Mouse (Mus musculus) kidney, postnatal 25 days (tissue): ENCODE measurements at regions not wholly inside any gene's neighbourhood (a gene's known extent, or its start where the extent isn't known, plus 50 kb on each side); places are given as distances from the start of the nearest gene placed in this dataset.
A peak's percentile ranks its signal among the peaks of the same experiment; 100 is the strongest.

Experiments used
- DNase-seq, 2 experiments: peaks; one replicate each; pipeline ENCODE4 v3.0.0; 2021; ENCODE audit warnings: mixed read lengths in 2 of 2

DNA sequence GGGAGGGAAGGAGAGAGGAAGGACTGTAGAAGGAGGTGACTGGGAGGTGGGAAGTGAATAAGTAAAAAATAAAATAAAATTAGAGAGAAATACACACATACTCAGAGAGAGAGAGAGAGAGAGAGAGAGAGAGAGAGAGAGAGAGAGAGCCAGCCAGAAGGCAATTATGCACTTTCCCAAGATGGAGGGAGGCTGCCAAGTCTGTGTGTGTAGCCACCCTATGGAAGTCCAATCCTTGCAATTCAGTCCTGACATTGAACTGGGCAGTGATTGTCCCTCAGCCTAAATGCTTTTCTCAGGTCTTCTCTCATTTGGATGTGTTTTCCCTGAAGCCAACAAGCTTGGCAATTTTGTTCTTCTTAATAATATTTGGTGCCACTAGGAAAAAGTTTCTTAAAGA lies 197.3 kb upstream of the Mctp2 start:
- DNase-seq, result no peak

DNA sequence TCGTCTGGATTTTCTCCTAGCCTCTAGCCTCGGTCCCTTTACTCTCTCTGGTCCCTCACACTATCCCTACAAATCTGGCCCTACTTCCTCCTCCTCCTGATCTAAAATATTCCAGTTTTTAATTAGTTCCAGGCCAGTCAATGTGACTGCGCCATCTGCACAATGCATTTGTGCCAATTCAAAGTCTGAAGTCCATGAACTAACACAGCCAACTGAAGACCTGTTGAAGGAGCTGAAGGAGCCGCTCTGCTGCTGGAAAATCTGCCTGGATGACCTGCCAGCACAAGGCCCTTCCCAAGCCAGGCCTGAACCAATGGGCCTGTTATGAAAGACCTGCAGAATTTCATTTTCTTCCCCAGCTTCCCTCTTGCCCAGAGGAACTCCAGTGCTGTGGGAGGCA lies 197.9 kb upstream of the Mctp2 start:
- DNase-seq, result peak; percentile 36 to 75

DNA sequence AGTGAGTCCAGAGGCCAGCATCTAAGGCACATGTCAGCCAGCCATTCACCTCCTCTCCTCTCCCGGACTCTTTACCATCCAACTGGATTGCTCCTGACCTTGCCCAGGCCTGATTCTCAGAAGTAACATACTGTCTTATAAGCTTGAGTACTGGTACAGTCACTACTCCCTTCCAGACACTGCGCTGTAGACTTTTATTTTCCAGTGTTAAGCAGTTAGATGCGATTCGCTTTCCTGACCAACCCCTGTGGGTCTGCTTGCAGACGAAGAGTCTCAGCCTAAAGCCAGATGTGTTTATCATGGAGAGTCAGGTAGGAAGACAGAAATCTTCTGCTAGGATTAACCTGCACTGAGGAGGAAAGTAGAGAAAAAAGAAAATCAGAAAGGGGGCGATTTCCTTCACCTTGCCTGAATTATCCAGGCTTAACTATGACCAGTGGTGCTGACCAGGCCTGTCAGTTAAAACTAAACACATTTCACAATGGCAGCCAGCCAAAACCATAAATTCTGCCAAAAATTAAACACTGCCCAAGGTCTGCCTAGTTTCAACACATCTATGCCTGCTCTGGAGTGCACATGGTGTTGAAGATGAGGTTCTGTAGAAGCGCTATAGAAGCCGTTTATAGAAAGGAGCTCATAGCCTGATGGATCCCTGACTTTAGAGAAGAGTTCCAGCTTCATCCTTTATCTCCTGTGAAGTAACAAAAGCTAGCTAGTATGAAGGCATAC lies 199.5 kb upstream of the Mctp2 start:
- peak in 1 of 2 experiments; percentile 63 for DNase-seq

DNA sequence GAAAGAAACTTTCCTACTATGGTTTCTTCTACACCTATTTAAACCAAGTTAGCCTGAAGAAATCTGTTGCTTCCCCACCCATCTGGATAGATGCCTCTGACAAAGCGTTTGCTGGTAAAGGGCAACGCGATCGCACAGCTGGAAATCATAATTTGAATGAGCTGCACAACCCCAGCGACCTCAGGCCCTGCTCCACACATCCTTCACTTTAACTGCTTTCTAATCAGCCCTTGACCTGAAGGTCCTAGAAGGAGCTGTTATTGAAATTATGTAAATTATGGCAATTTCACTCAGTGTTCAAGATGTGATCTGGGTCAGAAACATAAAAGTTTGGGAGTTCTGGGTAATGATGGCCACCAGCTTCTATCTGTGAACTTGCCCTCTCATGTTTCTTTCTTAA lies 201.5 kb upstream of the Mctp2 start:
- DNase-seq, result peak; percentile 30 to 55

DNA sequence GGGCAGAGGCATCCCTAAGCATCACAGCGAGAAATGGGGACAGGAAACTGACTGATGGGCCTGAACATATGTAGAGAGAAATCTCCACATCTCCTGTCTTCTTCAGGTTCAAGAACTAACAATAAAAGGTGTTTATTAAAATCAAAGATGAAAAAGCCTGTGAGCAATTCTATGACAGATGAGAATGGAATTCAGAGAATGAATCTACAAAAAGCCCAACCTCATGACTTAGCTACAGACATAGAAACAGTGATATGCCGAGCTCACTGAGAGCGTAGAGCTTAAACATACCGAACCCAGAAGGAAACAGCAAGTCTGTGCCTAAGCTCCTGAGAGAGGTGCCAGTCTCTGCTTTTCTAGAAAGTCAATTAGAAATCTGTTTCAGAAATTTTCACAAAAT lies 203.7 kb upstream of the Mctp2 start:
- DNase-seq, result no peak

DNA sequence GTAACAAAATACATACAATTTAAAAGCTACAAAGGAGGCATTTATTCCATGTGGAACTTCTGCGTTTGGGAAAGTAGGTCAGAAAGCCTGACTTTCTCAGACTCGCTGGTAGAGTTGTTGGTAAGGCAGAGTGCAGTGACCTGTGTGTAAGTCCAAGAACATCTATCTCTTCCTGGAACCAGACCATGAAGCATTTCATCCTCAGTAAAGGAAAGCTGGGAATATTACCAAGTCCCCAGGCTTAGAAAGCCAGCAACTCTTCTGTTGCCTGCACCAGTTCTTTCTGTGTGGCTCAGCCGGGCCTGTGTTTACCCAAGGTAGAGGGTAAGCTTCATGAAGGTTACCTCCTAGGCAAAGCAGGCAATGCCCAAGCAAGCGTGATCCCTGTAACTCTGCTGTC lies 207.0 kb upstream of the Mctp2 start:
- no peak for DNase-seq

DNA sequence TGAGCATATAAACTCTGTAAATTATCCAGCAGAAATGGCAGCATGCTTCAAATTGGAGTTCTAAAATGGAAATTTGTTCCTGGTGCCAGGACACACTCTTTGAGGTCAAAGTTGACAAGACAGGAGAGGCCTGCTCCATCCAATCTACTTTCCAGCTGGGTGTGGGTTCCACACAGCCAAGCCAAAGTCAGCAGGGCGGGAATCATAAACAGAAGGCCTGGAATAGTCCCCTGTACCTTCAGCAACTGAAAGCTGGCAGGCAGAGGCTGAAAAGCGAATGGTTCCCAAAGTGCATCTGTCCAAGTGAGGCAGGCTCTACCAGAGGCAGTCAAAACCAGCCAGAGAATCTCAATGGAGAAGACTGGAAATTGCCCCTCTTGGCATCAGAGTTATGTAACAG lies 208.4 kb upstream of the Mctp2 start:
- no peak for DNase-seq

DNA sequence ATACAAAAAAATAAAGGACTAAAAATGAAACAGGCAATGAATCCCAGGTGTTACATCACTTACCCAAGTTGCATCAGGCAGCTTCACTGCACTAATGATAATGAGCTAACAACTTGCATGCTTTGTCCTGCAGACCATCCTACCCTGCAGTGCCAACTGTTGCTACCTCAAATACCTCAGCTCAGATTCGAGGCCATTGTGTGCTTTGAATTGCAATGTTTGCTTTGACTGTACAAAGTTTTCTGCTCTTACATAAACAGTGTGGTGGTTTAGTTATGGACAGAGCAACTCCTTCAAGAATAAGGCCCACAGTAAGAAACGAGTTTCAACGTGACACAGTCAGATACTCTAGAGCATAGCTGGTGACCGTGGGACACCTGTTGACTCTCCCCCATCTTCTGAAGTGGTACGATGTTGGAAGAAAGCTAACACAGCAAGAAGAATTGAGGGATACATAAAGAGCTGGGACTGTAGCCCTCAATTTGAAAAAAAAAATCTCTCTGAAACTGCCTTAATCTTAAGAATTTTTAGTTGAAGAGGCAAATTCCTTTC lies 212.1 kb upstream of the Mctp2 start:
- no peak for DNase-seq

DNA sequence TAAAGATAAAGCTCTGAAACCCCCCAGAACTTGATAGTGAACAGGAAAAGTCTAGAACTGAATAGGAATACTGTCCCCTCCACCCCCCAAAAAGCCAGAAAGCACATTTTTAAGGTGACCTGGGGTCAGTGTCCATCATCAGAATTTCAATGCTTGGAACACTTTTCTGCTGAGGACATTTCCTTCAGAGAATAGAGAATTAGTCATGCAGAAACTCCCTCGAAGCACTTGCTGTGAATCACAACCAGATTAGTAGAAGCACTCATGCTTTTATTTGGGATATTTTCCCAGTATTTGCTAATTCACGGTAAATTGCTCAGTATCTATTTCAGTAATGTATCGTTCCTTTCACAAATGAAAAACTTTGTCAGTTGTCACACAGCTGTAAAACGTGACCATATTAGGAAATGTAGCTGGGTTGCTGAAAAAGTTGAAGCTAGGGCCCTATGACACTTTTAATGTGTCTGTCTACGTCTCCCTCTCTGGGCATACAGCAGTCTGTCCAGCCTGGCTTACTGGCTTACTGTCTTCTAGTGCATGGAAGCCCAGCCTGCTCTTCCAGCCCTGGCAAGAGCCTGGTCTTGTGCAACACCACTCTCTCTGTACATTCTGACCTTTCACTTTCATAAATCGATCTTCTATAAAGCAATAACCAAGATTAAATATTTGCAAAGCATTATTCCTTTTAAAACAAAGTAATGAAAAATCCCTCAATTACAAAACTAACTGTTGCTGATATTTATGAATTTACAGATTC lies 213.1 kb upstream of the Mctp2 start:
- no peak for DNase-seq

DNA sequence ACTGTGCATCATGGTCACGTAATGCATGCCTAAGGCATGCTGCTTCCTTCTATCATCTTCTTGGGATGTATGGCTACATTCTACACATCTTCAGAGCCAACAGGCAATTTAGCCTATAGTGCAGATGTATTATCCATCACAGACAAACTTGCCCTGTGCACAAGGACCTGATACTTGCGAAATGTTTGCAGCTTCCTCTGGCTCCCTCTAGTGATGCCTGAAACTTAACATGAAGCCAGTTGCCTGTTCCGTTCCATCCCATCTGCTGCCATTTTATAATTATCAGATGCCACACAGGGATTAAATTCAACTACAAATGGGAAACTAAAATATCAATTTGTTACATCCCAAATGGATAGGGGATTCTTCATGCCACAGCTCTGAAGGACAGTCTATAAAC lies 222.5 kb upstream of the Mctp2 start:
- peak in 1 of 2 experiments; percentile 24 for DNase-seq

DNA sequence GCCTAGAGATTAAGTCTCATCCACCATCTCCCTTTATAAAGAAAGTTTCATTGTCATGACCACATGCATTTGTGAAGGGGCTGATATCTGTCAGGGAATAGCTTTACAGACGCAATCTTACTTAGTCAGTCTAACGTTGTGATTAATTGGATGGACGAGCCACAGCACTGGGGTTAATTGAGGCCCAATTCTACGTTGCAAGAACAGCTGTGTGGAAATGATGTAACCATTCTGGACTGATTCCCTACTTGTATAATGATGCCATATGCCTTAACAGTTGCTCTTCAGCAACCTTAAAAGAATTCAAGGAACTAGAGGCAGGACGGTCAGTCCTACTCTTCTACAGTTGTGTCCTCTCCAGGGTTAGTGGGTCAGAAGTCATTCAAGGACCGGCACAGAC lies 231.9 kb upstream of the Mctp2 start:
- DNase-seq, result no peak

DNA sequence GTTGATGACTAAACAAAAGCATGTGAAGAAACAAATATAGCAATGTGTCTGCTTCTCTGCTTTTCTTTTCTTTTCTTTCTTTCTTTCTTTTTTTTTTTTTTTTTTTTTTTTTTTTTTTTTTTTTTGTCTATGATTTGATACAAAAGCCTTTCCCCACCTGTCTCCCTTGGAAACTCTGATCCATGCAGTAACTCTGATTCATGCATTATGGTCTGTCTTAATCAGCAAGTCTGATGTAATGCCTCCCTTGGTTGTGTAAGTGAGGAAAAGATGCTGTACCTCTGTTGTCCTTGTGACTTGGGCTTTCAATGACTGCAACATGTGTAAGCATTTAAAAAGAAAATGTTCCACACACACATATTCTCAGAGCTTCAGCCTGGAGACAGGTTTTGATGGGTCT lies 233.5 kb upstream of the Mctp2 start:
- no peak for DNase-seq

DNA sequence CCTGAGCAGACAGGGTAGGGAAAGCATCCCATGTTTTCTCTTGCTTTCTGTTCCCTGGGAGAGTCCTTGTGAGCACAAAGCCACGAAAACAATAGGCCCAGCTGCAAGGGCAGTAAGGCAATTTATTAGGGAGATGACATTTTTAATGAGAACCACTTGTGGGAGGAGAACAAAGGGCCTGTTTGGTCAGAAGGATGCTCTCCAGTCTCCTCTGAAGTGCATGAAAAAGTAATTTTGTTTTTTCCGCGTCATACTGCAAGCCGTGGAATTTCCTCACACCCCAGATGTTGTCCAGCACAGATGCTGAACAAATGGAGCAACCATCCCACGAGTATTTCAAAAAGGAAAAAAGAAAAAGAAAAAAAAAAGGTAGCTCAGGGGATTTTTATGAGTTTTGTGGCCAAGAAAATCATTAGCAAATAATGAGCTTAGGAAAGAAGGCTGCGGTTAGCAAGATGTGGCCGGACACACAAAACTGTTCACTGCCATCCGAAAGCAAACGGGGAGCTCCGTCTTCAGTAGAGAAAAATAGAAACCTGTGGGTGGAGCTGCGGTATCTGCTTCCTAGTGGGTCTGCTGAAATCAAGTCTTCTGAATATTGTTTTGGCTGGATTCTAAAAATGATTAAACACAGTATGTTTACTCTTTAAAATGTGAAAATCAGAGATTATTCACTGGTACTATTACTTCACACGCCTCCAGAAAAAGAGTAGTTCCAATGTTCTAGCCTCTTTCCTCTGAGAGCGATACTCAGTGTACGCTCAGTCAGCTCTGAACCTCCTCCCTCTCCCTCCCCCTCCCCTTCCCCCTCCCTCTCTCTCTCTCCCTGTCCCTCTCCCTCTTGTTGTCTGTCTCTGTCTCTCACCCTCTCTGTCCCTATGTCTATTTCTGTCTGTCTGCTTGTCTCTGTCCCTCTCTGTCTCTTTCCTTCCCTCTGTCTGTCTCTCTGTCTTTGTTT lies 235.4 kb upstream of the Mctp2 start:
- DNase-seq, result no peak

DNA sequence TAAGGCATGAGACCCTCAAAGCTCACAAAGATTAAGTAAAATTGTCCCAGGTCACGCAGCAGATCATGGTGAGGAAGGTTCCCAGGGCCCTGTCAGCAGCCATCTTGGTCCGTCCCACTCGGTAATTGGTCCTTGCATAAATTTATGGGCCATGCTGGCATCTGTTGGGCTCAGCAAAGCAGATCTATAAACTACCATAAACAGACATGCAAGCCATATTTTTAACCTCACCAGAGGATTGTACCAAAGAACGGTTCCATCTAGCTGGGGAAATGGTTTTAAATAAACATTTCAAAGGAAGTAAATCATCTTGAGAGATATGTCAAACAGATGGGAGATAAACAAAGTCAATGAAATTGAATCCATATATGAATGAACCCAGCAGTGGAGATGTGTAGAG lies 237.1 kb upstream of the Mctp2 start:
- no peak for DNase-seq

DNA sequence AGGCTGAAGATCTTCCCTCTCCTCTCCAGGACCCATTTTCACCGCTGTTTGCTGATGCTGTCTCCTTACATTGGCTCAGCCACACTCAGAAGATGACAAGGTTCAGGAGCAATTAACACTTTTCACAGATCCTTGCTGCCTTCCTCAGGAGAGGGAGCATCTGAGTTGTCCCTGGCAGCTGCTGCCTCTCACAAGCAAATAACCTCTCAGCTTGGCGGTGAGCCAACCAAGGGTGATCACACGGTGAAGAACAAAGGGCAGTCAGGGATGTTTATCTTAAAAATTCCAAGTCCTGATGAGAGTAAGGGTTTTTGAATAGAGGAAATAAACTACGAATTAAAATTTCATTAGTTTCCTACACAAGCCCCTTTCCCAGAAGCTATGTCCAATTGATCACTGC lies 237.5 kb upstream of the Mctp2 start:
- peak; percentile 80 for DNase-seq

DNA sequence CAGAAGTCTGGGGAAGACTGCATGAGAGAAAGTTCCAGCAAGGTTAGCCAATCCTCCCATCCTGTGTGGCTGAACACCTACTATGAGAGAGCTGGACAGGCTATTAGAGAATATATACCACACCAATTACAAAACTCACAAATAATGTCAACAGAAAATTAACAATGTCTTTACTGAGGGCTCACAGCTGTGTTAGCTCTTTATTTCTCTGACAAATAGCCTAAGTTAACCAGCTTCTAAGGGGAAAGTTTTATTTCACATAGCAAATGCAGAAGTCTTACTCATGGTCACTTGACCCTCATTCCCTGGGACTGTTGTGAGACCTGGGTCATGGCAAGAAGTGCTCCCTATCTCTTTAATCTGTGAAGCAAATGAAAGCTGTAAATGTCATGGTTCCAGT lies 261.0 kb upstream of the Mctp2 start:
- DNase-seq, result no peak

DNA sequence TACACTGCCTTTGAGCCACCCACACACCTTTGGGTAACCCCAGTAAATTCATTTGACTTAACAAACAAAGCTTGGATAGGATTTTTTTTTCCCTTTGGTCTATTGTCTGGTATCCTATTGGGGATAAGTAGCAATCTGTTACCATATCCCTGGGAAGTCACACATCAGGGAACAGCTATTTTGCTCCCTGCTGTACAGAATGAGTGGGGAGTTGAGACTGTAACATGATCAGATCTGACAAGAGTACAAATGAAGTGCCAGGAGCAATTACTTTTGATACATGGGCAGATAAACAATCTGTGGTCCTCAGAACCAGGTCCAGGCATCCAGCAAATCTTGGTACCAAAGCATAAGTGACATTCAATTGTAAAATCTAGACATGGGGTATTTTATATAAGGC lies 262.8 kb upstream of the Mctp2 start:
- DNase-seq, result no peak

DNA sequence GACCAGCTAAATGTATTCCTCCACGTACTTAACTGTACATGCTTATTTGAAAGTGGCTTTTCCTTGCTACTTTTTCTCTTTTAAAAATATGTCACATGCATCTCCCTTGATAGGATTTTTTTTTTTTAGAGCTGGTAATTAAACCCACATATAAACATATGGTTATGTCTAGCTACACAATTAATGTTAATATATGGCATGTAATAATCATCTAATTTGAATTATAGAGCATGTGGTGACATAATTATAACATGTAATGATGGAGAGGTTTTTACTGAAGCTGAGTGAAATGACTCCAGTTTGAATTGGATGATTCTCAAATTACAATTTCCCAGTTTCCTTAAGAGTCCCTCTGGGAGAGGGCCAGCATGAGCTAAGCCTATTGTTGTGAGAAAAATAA lies 267.9 kb upstream of the Mctp2 start:
- DNase-seq, result no peak

DNA sequence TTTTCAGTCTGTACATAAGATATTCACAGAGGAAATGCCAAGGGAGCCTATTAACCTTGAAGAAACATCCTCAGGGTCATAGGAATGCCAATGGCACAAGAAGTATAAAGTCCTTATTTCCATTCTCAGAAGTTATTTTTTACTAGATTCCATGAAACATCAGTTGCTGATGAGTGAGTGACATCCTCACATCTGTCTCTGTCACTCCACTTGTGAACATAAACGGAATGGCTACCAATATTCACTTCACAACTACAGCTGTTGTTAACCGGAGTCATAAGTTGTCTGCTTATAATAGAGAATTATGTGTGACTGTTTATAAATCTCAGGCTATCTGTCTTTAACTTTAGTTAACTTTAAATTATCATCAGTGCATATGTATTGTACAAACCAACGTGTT lies 278.0 kb upstream of the Mctp2 start:
- DNase-seq, result no peak

DNA sequence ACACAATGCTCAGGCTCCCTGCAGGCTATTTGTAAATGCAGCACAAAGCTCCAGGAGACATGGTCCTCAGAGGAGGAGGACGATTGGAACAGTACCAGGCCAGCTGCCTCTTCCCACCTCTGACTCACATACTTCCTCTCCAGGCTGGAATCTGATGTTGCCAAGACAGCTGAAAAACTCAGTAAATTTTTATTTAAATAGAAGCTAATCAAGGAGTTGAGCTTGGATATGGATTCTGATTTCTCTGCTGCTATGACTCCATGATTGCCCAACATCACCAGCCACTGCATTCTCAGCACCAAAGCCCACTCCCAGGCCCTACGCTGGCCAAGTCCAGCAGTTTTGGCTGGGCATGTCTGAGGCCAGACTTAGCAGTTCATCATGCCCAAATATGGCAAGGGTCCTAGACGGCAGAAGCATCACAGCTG lies 282.8 kb upstream of the Mctp2 start:
- no peak for DNase-seq

DNA sequence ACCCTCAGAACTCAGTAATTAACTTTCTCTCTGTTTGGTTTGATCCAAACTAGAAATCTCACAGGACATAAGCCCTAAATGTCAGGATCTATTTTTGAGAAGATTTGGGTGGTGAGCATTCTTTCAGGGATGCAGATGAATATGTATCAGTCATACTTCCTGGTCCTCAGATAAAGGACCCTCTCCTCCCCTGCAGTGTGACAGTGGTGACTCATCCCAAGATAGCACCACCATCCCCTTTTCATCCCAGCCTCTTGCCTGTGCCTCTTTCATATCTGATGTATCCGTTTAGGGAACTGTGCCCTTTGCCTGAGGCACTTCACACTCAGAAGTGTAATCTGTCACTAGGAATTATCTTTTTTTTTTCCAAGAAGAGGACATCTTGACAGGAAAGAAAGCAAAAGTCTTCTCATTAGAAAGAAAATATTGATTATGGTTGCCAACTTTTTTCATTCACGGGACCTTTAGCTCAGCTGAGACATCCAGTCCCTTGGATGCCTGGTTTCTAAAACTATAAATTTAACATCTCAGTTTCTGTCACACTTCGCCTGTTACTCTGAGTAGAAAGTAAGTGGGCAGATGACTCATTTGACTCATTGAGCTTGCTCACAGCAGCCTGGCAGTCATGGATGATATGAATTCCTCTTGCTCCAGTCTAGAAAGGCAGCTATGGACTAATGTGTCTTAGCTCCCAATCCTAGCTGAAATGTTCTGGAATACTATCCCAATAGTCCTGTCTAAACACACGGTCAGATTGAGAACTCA lies 284.1 kb upstream of the Mctp2 start:
- no peak for DNase-seq

DNA sequence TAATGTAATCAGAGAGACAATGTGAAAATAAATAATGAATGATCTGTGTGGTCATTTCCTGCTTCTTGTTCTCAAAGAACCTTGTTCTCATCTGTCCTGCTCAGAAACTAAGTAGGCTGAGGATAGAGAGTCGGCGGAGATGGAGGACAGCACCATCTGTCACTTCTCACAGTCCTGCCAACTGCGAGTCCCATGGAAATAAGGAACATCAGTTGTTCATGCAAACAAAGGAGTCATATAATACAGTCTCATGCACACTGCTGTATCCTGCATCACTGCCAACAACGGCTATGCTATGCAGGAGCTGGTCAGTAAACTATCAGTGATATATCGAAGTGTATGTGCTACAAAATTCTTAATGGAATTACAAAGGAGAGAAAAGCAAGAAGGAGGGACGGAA lies 285.7 kb upstream of the Mctp2 start:
- DNase-seq, result no peak
